Mouse (Mus musculus) liver, embryonic 14.5 days (tissue): ENCODE measurements around the gene Tmem235.
A peak's percentile ranks its signal among the peaks of the same experiment; 100 is the strongest.

ENCODE experiments used
- CTCF ChIP-seq: IDR thresholded peaks from 2 replicates; pipeline ENCODE4 v1.5.1; 2016; ENCODE audit warnings: antibody characterized with exemption, low read depth, control low read depth
- EP300 ChIP-seq: IDR thresholded peaks from 2 replicates; pipeline ENCODE4 v1.6.1; 2016; ENCODE audit warnings: antibody characterized with exemption, low read depth

GRCm38 (mm10) chr11:117890519-117891282 lies 30.1 kb downstream of the Tmem235 start:
- TF ChIP-seq CTCF (peak; percentile 55), EP300 (no peak)
